Mouse (Mus musculus) heart, embryonic 12.5 days (tissue): ENCODE measurements around the gene Gm10487. TPM values are rescaled to one million over a fixed set of nuclear protein-coding genes. Genes with fewer than 3 reads are reported as not detected.
"Not testable (repeated sequence)": the region's sequence is repeated elsewhere in the genome, so short reads cannot be mapped to it uniquely, and the experiment has no call there.

Source experiments
- ATAC-seq: fragments of 200-750 bp; cut with Nextera tagmentation; 2 replicates; pipeline ENCODE4 v1.8.0; 2017; ENCODE audit warnings: moderate TSS enrichment, moderate library complexity; ENCODE audit not compliant: insufficient number of reproducible peaks, low FRiP score
- H3K27ac ChIP-seq: fragments of 300-500 bp; sonication (generic); 2 replicates; pipeline ENCODE4 v1.5.1; 2016; ENCODE audit warnings: mild to moderate bottlenecking, moderate library complexity; ENCODE audit not compliant: poor library complexity, severe bottlenecking
- H3K27me3 ChIP-seq: fragments of 300-500 bp; sonication (generic); replicated peaks from 2 replicates; pipeline ENCODE4 v1.6.1; 2016; ENCODE audit warnings: mild to moderate bottlenecking, moderate library complexity
- H3K36me3 ChIP-seq: fragments of 300-500 bp; sonication (generic); 2 replicates; pipeline ENCODE4 v1.6.1; 2016; ENCODE audit warnings: mild to moderate bottlenecking, moderate library complexity
- H3K4me1 ChIP-seq: fragments of 300-500 bp; sonication (generic); replicated peaks from 2 replicates; pipeline ENCODE4 v1.6.1; 2016; ENCODE audit warnings: mild to moderate bottlenecking
- H3K4me2 ChIP-seq: fragments of 300-500 bp; sonication (generic); 2 replicates; pipeline ENCODE4 v1.6.1; 2016; ENCODE audit warnings: mild to moderate bottlenecking, moderate library complexity
- H3K4me3 ChIP-seq: fragments of 300-500 bp; sonication (generic); 2 replicates; pipeline ENCODE4 v1.5.1; 2016; ENCODE audit warnings: mild to moderate bottlenecking
- H3K9ac ChIP-seq: fragments of 300-500 bp; sonication (generic); 2 replicates; pipeline ENCODE4 v1.6.1; 2016; ENCODE audit warnings: mild to moderate bottlenecking, moderate library complexity
- H3K9me3 ChIP-seq: fragments of 300-500 bp; sonication (generic); replicated peaks from 2 replicates; pipeline ENCODE4 v1.6.1; 2016; ENCODE audit warnings: mild to moderate bottlenecking, moderate library complexity
- WGBS: fragments of 180-500 bp; shearing (Covaris S2); methylation state at CpG from one replicate; pipeline ENCODE4 v1.1.7; 2016; 5-methylcytosine and 5-hydroxymethylcytosine counted together
- polyA plus RNA-seq: library from polyadenylated mRNA; unstranded; fragments of >200 nt; fragmentation: Nextera tagmentation; extraction: Ambion mirVana; gene quantifications from 2 replicates; pipeline ENCODE4 v1.2.1, GENCODE M21; 2016

Gm10487 gene
- not detected in 2 replicates for polyA plus RNA-seq

DNA sequence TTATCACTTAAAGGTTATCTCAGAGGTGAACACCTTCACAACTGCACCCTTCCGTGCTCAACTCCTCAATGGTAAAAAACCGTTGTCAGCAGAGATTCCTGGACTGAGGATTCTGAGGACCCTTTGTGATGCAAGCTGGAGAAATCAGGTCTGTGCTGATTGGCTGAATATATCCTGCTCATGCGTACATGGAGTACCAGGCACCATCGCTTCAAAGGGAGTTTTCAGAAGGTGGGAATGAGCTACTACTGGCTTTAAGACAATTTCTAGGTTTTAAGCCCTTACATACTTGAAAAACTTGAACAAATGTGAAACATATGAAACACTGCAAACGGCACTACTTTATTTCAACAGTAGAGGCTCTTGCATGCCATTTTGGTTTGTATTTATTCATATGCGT is at the start of gene Gm10487:
Gene Gm10487 (minus strand): TSS at position 101 of the 400 bp plus-strand sequence.
- not testable (repeated sequence) for H3K4me1 ChIP-seq, ATAC-seq, H3K27me3 ChIP-seq, H3K4me2 ChIP-seq, H3K9me3 ChIP-seq, H3K4me3 ChIP-seq, H3K9ac ChIP-seq, H3K27ac ChIP-seq, H3K36me3 ChIP-seq
- WGBS = no CpG with 5 or more reads among the region's 6 CpGs
